In genomic region chr1:132210922-132211321, GRCm38 (mm10) we compare ENCODE assay signal across 9 mouse cellular contexts. TPM values are rescaled to one million over a fixed set of nuclear protein-coding genes. Genes with fewer than 3 reads are reported as not detected.
DNase-seq lines count a peak whose midpoint lies in the region; ATAC-seq and TF ChIP-seq lines count a peak whose summit lies in the region.
"Had no signal": no experiment of that assay in that cellular context is flagged by ENCODE, and none has a peak within 500 bp of the region (broad histone marks: within the 10 kb centered on the region; RNA-seq: fewer than 3 reads in every experiment).

No protein-coding gene starts in this region.

- intact Hi-C loops in heart, postnatal 10 days (cut with DNase I), result no loop called here

- H3K4me2 ChIP-seq in liver, embryonic 14.5 days (ENCODE audit: low read depth), result no peak overlapping the region

- H3K27me3 ChIP-seq in E14TG2a.4 (ENCODE audit: insufficient read depth, low read length), result peaks cover 22% of the 10 kb centered on the region
- H3K27me3 ChIP-seq in liver, embryonic 14.5 days (ENCODE audit: control insufficient read depth, insufficient read depth, low read length), result peaks cover 6% of the 10 kb centered on the region

- TF ChIP-seq CTCF in E14TG2a.4 (conservative IDR thresholded peaks at IDR 0.05; ENCODE audit: low read length), result peak; percentile 85
- peak; percentile 58 for TF ChIP-seq CTCF in liver, embryonic 14.5 days (IDR thresholded peaks at IDR 0.05; ENCODE audit: low read depth)

- H3K9ac ChIP-seq in liver, embryonic 14.5 days (replicated peaks), result no peak overlapping the region

- no peaks in the 10 kb centered on the region for H3K36me3 ChIP-seq in E14TG2a.4 (ENCODE audit: insufficient read depth, low read length)
- no peaks in the 10 kb centered on the region for H3K36me3 ChIP-seq in liver, embryonic 14.5 days (replicated peaks; ENCODE audit: control insufficient read depth, insufficient read depth, low read depth)

- DNase-seq in heart, postnatal 10 days, result peak; percentile 22 to 48
- no peak for DNase-seq in heart, adult 11 months
- DNase-seq in brain, adult 2 months (ENCODE audit: low read depth, low spot score), result peak; percentile 85
- peak in 2 of 3 experiments; percentile 12 to 16 for DNase-seq in liver, embryonic 14.5 days (ENCODE audit: low read depth in 3 of 3, low spot score in 3 of 3)
- DNase-seq in thymus, postnatal 25 days, result peak; percentile 16
- DNase-seq in urinary bladder, postnatal 36 days (ENCODE audit: low spot score in 2 of 2), result no peak

- no peak for ATAC-seq in liver, embryonic 14.5 days (ENCODE audit: insufficient read depth)
- no peak for ATAC-seq in megakaryocyte, adult 5-6 weeks (ENCODE audit: poor library complexity, severe bottlenecking)

- WGBS in liver, embryonic 14.5 days (ENCODE audit: insufficient replicate concordance), result 12% methylated on average over 7 of the region's 7 CpGs

- peaks cover 70% of the 10 kb centered on the region for H3K4me1 ChIP-seq in E14TG2a.4 (replicated peaks; ENCODE audit: low read depth, low read length)
- H3K4me1 ChIP-seq in liver, embryonic 14.5 days (replicated peaks; ENCODE audit: control insufficient read depth in 2 of 2, insufficient read depth in 2 of 2, low read length in 1 of 2), result no peaks in the 10 kb centered on the region; a peak in 1 of 4 replicates

- no peak overlapping the region for H3K4me3 ChIP-seq in E14TG2a.4 (replicated peaks; ENCODE audit: low read length)
- H3K4me3 ChIP-seq in liver, embryonic 14.5 days (ENCODE audit: insufficient read depth in 1 of 2, low read depth in 2 of 2, low read length in 2 of 2), result no peak overlapping the region

- no peak overlapping the region for H3K27ac ChIP-seq in liver, embryonic 14.5 days
- H3K27ac ChIP-seq: macrophage had no signal

- no peak for TF ChIP-seq EP300 in liver, embryonic 14.5 days (IDR thresholded peaks at IDR 0.05; ENCODE audit: low read depth)

- H3K9me3 ChIP-seq in E14TG2a.4 (ENCODE audit: low read length), result no peaks in the 10 kb centered on the region
- H3K9me3 ChIP-seq in liver, embryonic 14.5 days (ENCODE audit: control insufficient read depth, low read length), result no peaks in the 10 kb centered on the region

RNA-seq across cellular contexts. Expression of gene Gm10188, which starts 18.6 kb away (rescaled TPM):
- not detected for total RNA-seq in heart, postnatal 10 days (2021)
- not detected in 2 replicates for polyA plus RNA-seq in liver, embryonic 14.5 days (2012; rRNA removed)
- polyA plus RNA-seq in liver, embryonic 14.5 days (2014; fragmentation: Nextera tagmentation; extraction: Ambion mirVana), result not detected in 2 replicates
- total RNA-seq in megakaryocyte, adult 5-6 weeks (2015), result not detected in 2 replicates
- total RNA-seq in megakaryocyte, adult 5-6 weeks (2017), result not detected in 2 replicates
- polyA plus RNA-seq: macrophage had no signal

RNA-seq across cellular contexts. Expression of gene AC124108.1, which starts 19.7 kb away (rescaled TPM):
- total RNA-seq in heart, postnatal 10 days (2021), result not detected
- polyA plus RNA-seq in liver, embryonic 14.5 days (2012; rRNA removed), result 0.02 TPM in 1 of 2 replicates, not detected in the other
- polyA plus RNA-seq in liver, embryonic 14.5 days (2014; fragmentation: Nextera tagmentation; extraction: Ambion mirVana), result not detected in 2 replicates
- not detected in 2 replicates for total RNA-seq in megakaryocyte, adult 5-6 weeks (2015)
- total RNA-seq in megakaryocyte, adult 5-6 weeks (2017), result not detected in 2 replicates
- polyA plus RNA-seq: macrophage had no signal

RNA-seq across cellular contexts. Expression of gene Lemd1, which starts 19.7 kb away (rescaled TPM):
- not detected for total RNA-seq in heart, postnatal 10 days (2021)
- polyA plus RNA-seq in liver, embryonic 14.5 days (2012; rRNA removed), result not detected in 2 replicates
- polyA plus RNA-seq in liver, embryonic 14.5 days (2014; fragmentation: Nextera tagmentation; extraction: Ambion mirVana), result not detected in 2 replicates
- total RNA-seq in megakaryocyte, adult 5-6 weeks (2015), result not detected in 2 replicates
- total RNA-seq in megakaryocyte, adult 5-6 weeks (2017), result not detected in 2 replicates
- polyA plus RNA-seq: macrophage had no signal

Comparison
In these comparisons a context has a peak if more than half of its experiments do, and no peak if none do; other contexts are left out.
1. DNase-seq: peak in heart, postnatal 10 days (2 of 2), brain, adult 2 months (single experiment), liver, embryonic 14.5 days (2 of 3) and thymus, postnatal 25 days (single experiment); none in heart, adult 11 months (single experiment) and urinary bladder, postnatal 36 days (0 of 2).